Mouse (Mus musculus) small intestine, adult 2 months (tissue): ENCODE results near the gene Dmkn. TPM values are rescaled to one million over a fixed set of nuclear protein-coding genes. Genes with fewer than 3 reads are reported as not detected.

ENCODE experiments used
- H3K27ac ChIP-seq: fragments of 200-500 bp; 2 replicates; pipeline ENCODE4 v1.5.1; 2012; ENCODE audit warnings: low read depth, low read length, control low read depth, inconsistent platforms; ENCODE audit not compliant: insufficient read depth
- H3K27me3 ChIP-seq: fragments of 200-500 bp; 2 replicates; pipeline ENCODE4 v1.6.1; 2012; ENCODE audit warnings: mild to moderate bottlenecking, moderate library complexity, low read length, inconsistent platforms; ENCODE audit not compliant: control insufficient read depth, insufficient read depth
- H3K36me3 ChIP-seq: fragments of 200-500 bp; 2 replicates; pipeline ENCODE4 v1.6.1; 2012; ENCODE audit warnings: mild to moderate bottlenecking, low read length, control low read depth, inconsistent platforms; ENCODE audit not compliant: control insufficient read depth, insufficient read depth
- H3K4me1 ChIP-seq: fragments of 200-500 bp; 2 replicates; pipeline ENCODE4 v1.6.1; 2012; ENCODE audit warnings: low read length, inconsistent platforms, mixed read lengths; ENCODE audit not compliant: control insufficient read depth, insufficient read depth, insufficient read length
- H3K4me3 ChIP-seq: fragments of 200-500 bp; 2 replicates; pipeline ENCODE4 v1.5.1; 2012; ENCODE audit warnings: low read depth, mild to moderate bottlenecking, control low read depth, inconsistent platforms, low read length, moderate library complexity
- CTCF ChIP-seq: fragments of 200-500 bp; IDR thresholded peaks from 2 replicates; pipeline ENCODE4 v1.5.1; 2012; ENCODE audit warnings: low read depth, mild to moderate bottlenecking, control low read depth, inconsistent platforms, low read length, moderate library complexity, mixed read lengths; ENCODE audit not compliant: insufficient replicate concordance, insufficient read length; ENCODE audit errors: extremely low read depth
- POLR2A ChIP-seq: fragments of 200-500 bp; IDR thresholded peaks from 2 replicates; pipeline ENCODE4 v1.6.1; 2012; ENCODE audit warnings: low read depth, mild to moderate bottlenecking, control low read depth, inconsistent platforms, low read length, moderate library complexity
- WGBS: fragments of 180-500 bp; shearing (Covaris S2); methylation state at CpG from one replicate; pipeline ENCODE4 v1.1.7; 2018; 5-methylcytosine and 5-hydroxymethylcytosine counted together
- polyA plus RNA-seq: library from polyadenylated mRNA; depleted of rRNA; stranded (reverse); fragments of >200 nt; gene quantifications from 2 replicates; pipeline ENCODE4 v1.2.3, GENCODE M21; 2012

Gene Dmkn
- polyA plus RNA-seq, 1 experiment: 1.2 TPM

DNA sequence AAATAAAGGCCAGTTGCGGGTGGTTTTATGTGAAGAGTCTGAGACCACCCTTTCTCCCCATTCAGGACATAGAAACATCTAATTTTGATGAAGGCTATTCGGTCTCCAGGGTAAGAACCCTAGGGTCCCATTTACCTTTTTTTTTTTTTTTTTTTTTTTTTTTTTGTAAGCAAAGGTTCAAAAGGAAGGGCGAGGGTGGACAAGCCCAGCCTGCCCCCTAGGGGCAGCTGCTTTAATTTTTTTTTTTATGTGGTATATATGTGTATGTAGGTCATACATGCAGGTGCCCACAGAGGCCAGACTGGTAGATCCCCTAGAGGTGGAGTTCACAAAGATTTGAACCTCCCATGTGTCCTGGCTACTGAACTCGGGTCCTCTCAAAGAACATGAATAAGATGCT is 2.9 kb downstream of the Dmkn start:
- Histone ChIP-seq H3K27me3 (no peaks in the 10 kb centered on the region), H3K4me3 (no peak overlapping the region), H3K27ac (no peak overlapping the region), H3K4me1 (peaks cover 7% of the 10 kb centered on the region; the same call in 1 of the 2 replicates), H3K36me3 (no peaks in the 10 kb centered on the region)
- TF ChIP-seq POLR2A (no peak), CTCF (peak; percentile 8; the same call in 1 of the 2 replicates)
- WGBS: 90% methylated on average over 4 of the region's 4 CpGs

GRCm38 (mm10) chr7:30769236-30769635 is 5.7 kb downstream of the Dmkn start:
- Histone ChIP-seq H3K27me3 (no peaks in the 10 kb centered on the region), H3K36me3 (no peaks in the 10 kb centered on the region), H3K4me3 (no peak overlapping the region), H3K27ac (no peak overlapping the region), H3K4me1 (peaks cover 7% of the 10 kb centered on the region; the same call in 1 of the 2 replicates)
- TF ChIP-seq POLR2A: no peak
- no peak for TF ChIP-seq CTCF
- WGBS: 15% methylated on average over 9 of the region's 9 CpGs

GRCm38 (mm10) chr7:30776104-30776503 is 12.5 kb downstream of the Dmkn start:
- H3K4me3 ChIP-seq: no peak overlapping the region
- H3K27ac ChIP-seq: no peak overlapping the region
- TF ChIP-seq POLR2A (no peak), CTCF (no peak)
- WGBS: 36% methylated on average over 9 of the region's 9 CpGs
- H3K36me3 ChIP-seq: no peaks in the 10 kb centered on the region
- no peaks in the 10 kb centered on the region for H3K27me3 ChIP-seq
- peaks cover 5% of the 10 kb centered on the region for H3K4me1 ChIP-seq

- TF ChIP-seq CTCF (no peak), POLR2A (no peak)
- no peak overlapping the region for H3K27ac ChIP-seq
- no peak overlapping the region for H3K4me3 ChIP-seq
- no peaks in the 10 kb centered on the region for H3K36me3 ChIP-seq
- WGBS: 81% methylated on average over 7 of the region's 7 CpGs
- no peaks in the 10 kb centered on the region for H3K27me3 ChIP-seq
- H3K4me1 ChIP-seq: peaks cover 5% of the 10 kb centered on the region
These were observed 13.6 kb downstream of the Dmkn start for GRCm38 (mm10) chr7:30777081-30777579.

- Histone ChIP-seq H3K27me3 (no peaks in the 10 kb centered on the region), H3K36me3 (no peaks in the 10 kb centered on the region), H3K4me3 (no peak overlapping the region), H3K4me1 (peaks cover 5% of the 10 kb centered on the region), H3K27ac (no peak overlapping the region)
- 81% methylated on average over 1 of the region's 1 CpGs for WGBS
- no peak for TF ChIP-seq CTCF
- TF ChIP-seq POLR2A: no peak
These were observed 14.4 kb downstream of the Dmkn start for GRCm38 (mm10) chr7:30777911-30778310.

GRCm38 (mm10) chr7:30781792-30782191 is 18.2 kb downstream of the Dmkn start:
- WGBS: 58% methylated on average over 4 of the region's 4 CpGs
- Histone ChIP-seq H3K27ac (no peak overlapping the region), H3K36me3 (no peaks in the 10 kb centered on the region), H3K27me3 (no peaks in the 10 kb centered on the region), H3K4me1 (peaks cover 2% of the 10 kb centered on the region), H3K4me3 (no peak overlapping the region)
- TF ChIP-seq CTCF (peak; percentile 68; the same call in 1 of the 2 replicates), POLR2A (no peak)

DNA sequence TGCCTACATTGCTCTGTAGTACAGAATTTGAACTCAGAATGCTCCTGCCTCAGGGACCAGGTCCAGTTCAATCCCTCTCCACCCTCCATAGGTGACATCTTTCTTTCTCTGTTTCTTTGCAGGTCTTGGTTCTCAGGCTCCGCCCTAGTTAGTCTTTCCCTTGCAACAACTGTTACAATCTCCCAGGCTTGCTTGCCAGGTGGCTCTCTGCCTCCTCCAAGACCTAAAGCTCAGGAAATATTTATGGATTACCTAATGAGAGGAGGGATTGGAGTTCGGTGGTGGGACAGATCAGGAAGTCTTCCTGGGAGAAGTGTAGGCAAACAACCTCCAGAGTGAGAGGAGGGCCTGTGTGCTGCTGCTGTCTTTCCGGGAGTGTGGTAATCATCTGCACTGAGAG is 19.1 kb downstream of the Dmkn start:
- Histone ChIP-seq H3K36me3 (no peaks in the 10 kb centered on the region), H3K4me1 (peaks cover 2% of the 10 kb centered on the region), H3K4me3 (no peak overlapping the region), H3K27ac (no peak overlapping the region), H3K27me3 (no peaks in the 10 kb centered on the region)
- 30% methylated on average over 3 of the region's 3 CpGs for WGBS
- TF ChIP-seq POLR2A: no peak
- no peak for TF ChIP-seq CTCF

GRCm38 (mm10) chr7:30785154-30785553 is 21.6 kb downstream of the Dmkn start:
- Histone ChIP-seq H3K4me3 (no peak overlapping the region), H3K36me3 (no peaks in the 10 kb centered on the region), H3K27me3 (no peaks in the 10 kb centered on the region), H3K27ac (no peak overlapping the region), H3K4me1 (peaks cover 2% of the 10 kb centered on the region)
- 12% methylated on average over 1 of the region's 1 CpGs for WGBS
- no peak for TF ChIP-seq CTCF
- TF ChIP-seq POLR2A: no peak
